Mouse (Mus musculus) kidney, adult 2 months (tissue): Measurements from ENCODE around the gene Hoxa3.

Source experiments
- CTCF ChIP-seq: fragments of 200-500 bp; conservative IDR thresholded peaks from 2 replicates; pipeline ENCODE4 v1.5.1; 2011; ENCODE audit warnings: low read depth, mild to moderate bottlenecking, control low read depth, low read length, moderate library complexity, mixed read lengths; ENCODE audit not compliant: insufficient read depth, insufficient read length
- POLR2A ChIP-seq: fragments of 200-500 bp; IDR thresholded peaks from one replicate; pipeline ENCODE4 v1.6.1; 2011; ENCODE audit warnings: low read depth, low read length, control low read depth

- TF ChIP-seq POLR2A: no peak
- TF ChIP-seq CTCF: no peak
Measured at GRCm38 (mm10) chr6:52214271-52214670, 1.1 kb upstream of the Hoxa3 start.
